Mouse (Mus musculus): ENCODE results near the gene Il10rb.
A peak's percentile ranks its signal among the peaks of the same experiment; 100 is the strongest.
"Not testable (repeated sequence)": the region's sequence is repeated elsewhere in the genome, so short reads cannot be mapped to it uniquely, and the experiment has no call there.

The Il10rb gene

GRCm38 (mm10) chr16:91415391-91416189 is 9.6 kb downstream of the Il10rb start:
- DNase-seq (ENCODE audit: extremely low read depth, low read depth, low spot score), result no peak

- DNase-seq (ENCODE audit: extremely low read depth, low read depth, low spot score), result no peak
Observed at GRCm38 (mm10) chr16:91416357-91416756, 10.4 kb downstream of the Il10rb start.

- no peak for DNase-seq (ENCODE audit: extremely low read depth, low read depth, low spot score)
Observed at GRCm38 (mm10) chr16:91416938-91417337, 11.0 kb downstream of the Il10rb start.

DNA sequence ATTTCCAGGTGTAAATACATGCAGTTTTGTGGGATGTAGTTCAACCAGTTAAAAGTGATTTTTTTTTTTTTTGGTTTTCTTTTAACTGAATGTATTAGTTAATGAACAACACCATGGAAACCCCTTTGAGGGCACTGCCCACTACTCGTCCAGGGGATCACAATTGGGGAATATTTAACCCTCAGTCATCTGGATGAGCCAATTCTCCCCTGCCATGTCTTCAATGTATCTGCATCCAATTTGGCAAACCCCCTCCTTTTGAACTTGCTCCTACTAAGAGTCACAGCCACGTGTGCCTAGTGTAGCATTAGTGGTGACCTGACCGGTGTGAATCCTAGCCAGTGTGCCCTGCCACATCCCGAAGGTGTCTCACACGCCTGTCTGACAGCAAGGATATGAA is 12.6 kb downstream of the Il10rb start:
- DNase-seq (ENCODE audit: extremely low read depth, low read depth, low spot score), result no peak

GRCm38 (mm10) chr16:91425816-91426215 is 19.9 kb downstream of the Il10rb start:
- no peak for DNase-seq (ENCODE audit: extremely low read depth, low read depth, low spot score)

DNA sequence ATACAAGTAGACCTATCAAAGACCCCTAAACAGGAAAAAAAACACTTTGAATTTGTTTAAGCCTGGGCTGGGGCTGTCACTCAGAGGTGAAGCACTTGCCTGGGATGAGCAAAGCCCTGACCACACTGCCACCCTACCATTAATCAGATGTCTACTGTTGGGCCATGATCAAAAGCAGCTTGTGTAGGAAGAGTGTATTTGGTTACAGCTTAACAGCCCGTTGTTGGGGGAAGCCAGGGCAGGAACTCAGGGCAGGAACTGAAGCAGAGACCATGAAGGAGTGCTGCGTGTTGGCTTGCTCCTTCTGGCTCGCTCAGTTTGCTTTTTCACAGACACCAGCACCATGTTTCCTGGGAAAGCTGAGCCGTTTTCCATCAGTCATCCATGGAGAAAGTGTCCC is 20.6 kb downstream of the Il10rb start:
- DNase-seq (ENCODE audit: extremely low read depth, low read depth, low spot score), result no peak

DNA sequence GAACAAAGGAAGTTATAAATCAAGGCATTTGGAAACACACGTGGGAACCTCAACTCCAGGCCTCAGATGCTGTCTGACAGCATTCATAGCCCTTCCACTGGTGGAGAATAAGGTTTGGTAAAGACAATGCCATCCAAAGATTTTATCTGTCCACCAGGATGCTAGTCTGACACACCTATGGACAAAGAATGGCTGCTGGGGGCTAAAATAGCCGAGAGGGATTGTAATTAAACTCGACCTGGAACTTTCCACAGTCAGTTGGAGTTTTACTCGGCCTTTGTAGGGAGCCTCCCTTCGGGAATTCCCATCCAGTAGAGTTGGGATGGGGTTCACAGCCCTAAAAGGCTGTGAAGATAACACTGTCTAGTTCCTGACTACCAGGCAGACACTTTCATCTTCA is 21.5 kb downstream of the Il10rb start:
- DNase-seq (ENCODE audit: extremely low read depth, low read depth, low spot score), result no peak

- peak; percentile 14 for DNase-seq (ENCODE audit: extremely low read depth, low read depth, low spot score)
Observed at GRCm38 (mm10) chr16:91428259-91428865, 22.4 kb downstream of the Il10rb start.

DNA sequence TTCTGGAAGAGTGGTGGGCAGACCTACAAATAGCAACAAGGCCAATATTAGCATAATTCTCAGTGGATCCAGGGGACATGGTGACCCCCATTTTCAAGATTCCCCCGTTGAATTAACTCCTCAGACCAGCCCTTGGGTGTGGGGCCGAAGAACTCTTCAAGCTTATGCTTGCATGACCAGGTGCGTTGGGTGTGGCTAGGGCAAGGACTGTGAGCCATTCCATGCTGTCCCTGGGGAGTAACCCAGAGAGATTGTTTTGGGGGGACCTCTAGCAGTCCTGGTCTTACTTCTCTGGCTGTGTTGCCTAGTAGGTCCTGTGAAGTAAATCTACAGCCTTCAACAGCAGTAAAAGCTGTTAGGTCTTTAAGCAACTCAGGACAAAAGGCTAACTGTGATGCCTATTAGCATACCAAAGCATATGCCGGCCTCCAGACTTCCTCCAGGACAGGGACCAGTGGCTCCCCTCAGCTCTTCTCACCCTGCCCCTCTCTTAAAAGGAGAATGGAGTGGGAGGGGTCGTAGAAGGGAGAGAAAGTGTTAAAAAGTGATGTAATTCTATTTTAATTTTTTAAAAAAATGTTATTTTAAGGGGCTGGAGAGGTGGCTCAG is 26.9 kb downstream of the Il10rb start:
- DNase-seq (ENCODE audit: extremely low read depth, low read depth, low spot score), result no peak

DNA sequence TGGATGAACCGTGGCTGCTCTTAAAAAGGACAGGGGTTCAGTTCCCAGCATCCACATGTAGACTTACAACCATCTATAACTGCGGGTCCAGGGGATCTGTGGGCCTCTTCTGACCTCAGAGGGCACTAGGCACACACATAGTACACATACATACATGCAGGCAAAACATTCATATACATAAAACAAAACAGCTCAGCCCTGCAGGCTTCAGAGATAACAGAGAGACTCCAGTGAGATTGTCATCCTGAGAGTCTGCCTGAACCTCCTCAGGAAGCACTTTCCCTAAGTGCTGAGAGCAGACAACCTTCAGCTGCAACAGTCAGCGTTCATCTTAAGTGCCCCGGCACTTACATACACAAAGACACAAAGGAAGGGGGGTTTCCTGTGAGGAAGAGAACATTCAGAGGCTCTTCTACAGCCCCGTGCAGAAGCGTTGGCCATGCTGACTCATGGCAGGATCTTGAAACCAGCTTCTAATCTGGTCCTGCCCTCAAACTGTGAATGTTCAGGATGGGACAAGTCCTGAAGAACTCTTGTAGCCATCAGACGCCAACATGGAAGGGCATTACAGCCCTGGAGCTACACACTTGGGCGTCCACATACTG is 27.5 kb downstream of the Il10rb start:
- no peak for DNase-seq (ENCODE audit: extremely low read depth, low read depth, low spot score)

DNA sequence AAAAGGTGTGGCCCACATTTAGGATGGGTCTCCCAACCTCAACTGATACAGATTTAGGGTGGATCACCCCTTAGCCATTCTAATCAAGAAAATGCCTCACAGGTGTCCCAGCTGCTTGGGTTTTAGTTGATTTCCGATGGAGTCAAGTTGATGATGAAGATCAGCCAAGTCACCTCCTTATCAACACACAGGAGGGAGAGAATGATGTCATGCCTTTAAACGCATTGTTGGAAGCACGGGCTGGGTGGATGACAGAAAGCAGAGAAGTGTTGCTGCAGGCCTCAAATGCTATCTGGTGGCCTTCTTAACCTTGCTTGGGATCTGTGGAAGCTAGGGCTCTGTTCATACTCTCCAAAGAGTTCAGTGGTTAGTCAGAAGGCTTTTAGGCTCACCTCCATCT is 28.2 kb downstream of the Il10rb start:
- no peak for DNase-seq (ENCODE audit: extremely low read depth, low read depth, low spot score)

DNA sequence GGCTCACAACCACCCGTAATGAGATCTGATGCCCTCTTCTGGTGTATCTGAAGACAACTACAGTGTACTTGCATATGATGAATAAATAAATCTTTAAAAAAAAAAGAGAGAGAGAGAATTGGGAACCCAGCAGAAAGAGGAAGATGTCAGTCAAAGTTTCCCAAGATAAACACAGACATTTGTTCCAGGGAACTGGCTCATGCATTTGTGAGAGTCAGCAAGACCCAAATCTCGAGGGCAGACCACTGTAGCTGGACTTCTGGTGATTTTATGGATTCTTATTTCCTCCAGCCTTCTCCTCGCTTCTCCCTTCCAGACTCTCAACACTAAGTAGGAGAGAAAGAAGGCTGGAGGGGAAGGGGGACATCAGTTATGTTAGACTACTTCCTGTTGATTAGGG is 32.1 kb downstream of the Il10rb start:
- no peak for DNase-seq (ENCODE audit: extremely low read depth, low read depth, low spot score)

- DNase-seq (ENCODE audit: extremely low read depth, low read depth, low spot score), result not testable (repeated sequence)
Observed at GRCm38 (mm10) chr16:91438599-91438998, 32.6 kb downstream of the Il10rb start.

DNA sequence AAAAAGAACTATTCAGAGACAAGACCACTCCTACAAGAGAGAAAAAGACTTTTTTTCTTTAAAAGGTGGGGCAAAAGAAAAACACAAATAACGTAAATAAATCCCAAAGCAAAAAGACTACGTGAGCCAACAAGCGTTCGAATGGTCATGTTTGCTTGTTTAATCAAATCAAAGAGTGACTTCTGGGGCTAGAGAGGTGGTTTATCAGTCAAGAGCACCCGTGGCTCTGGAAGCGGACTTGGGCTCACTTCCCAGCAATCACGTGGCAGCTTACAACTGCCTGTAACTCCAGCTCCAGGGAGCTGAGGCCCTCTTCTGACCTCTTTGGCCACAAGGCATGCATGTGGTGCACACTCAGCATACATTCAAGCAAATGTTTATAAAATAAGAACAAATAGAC is 35.4 kb downstream of the Il10rb start:
- no peak for DNase-seq (ENCODE audit: extremely low read depth, low read depth, low spot score)

- no peak for DNase-seq (ENCODE audit: extremely low read depth, low read depth, low spot score)
Observed at GRCm38 (mm10) chr16:91441811-91442240, 35.9 kb downstream of the Il10rb start.

- DNase-seq (ENCODE audit: extremely low read depth, low read depth, low spot score), result no peak
Observed at GRCm38 (mm10) chr16:91442446-91442845, 36.5 kb downstream of the Il10rb start.

- no peak for DNase-seq (ENCODE audit: extremely low read depth, low read depth, low spot score)
Observed at GRCm38 (mm10) chr16:91443211-91443611, 37.2 kb downstream of the Il10rb start.

- DNase-seq (ENCODE audit: extremely low read depth, low read depth, low spot score), result no peak
Observed at GRCm38 (mm10) chr16:91444847-91445246, 38.9 kb downstream of the Il10rb start.

DNA sequence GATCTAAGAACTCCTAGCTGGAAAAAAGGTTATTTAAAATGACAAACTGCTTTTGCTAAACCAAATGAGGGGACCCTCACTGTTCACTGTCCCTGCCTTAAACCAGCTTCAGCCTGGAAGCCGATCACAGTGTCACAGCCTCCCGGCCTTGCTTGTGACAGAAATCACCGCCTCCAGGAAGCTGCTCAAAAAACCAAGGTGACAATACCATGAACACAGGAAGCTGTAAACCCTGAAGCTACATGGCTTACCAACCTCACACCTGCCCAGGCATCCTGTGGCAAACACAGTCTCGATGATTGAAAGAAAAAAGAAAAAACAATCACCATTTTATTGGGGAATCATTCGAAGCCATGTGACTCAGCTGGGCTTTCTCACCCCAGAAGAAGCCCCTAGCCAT is 39.6 kb downstream of the Il10rb start:
- DNase-seq (ENCODE audit: extremely low read depth, low read depth, low spot score), result no peak

DNA sequence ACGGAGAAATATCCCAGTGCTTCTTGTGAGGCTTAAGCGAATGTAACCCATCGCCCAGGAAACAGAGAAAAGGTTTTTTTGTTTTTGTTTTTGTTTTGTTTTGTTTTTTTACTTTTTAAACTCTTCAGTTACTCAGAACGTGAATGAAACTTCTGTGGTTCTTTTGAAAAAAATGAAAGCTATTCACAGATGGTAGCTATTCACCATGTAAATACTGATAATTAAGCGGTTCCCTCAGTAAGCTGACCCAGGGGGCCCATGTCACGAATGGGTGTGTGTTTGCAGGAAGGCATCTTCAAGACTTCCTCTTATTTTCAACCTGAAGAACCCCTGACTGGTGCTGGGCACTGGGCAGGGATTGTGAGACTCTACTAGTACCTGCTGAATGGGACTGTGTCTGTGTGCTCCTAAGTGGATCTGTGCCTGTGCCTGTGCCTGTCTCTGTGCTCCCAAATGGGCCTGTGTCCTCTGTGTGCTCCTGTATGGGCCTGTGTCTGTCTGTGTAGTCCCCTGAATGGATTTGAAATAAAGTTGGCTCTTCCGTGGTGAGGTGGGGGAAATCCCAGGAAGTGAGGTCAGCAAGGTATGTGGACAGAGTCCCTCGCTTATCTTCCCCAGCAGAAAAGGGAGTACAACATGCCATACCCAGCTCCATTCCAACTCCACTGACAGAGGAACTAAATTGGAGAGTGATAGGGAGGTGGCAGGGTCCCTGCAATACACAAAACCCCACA is 41.0 kb downstream of the Il10rb start:
- DNase-seq (ENCODE audit: extremely low read depth, low read depth, low spot score), result no peak

GRCm38 (mm10) chr16:91447512-91447900 is 41.5 kb downstream of the Il10rb start:
- no peak for DNase-seq (ENCODE audit: extremely low read depth, low read depth, low spot score)
